Mouse (Mus musculus): ENCODE results near the gene Ccz1.

GRCm38 (mm10) chr5:143943231-143944125 lies 71.2 kb downstream of the Ccz1 start:
- TF ChIP-seq CTCF (IDR thresholded peaks at IDR 0.05; ENCODE audit: low read depth) (no peak), EP300 (IDR thresholded peaks at IDR 0.05; ENCODE audit: low read depth) (no peak)
